Mouse (Mus musculus): ENCODE results near the gene Cdh1.

GRCm38 (mm10) chr8:106647387-106647786 lies 44.2 kb downstream of the Cdh1 start:
- TF ChIP-seq POLR2A (IDR thresholded peaks at IDR 0.05; ENCODE audit: low read depth, low read length) (no peak), CTCF (IDR thresholded peaks at IDR 0.05; ENCODE audit: extremely low read depth, insufficient read depth, insufficient read length, insufficient replicate concordance) (peak; percentile 34; the same call in 1 of the 2 replicates)

All from spleen, adult 2 months (tissue).